Mouse (Mus musculus) CH12.LX (cell line): ENCODE results near the gene Slc30a6. TPM values are rescaled to one million over a fixed set of nuclear protein-coding genes. Genes with fewer than 3 reads are reported as not detected.

Source experiments
- DNase-seq: peaks from one replicate; pipeline ENCODE4 v3.0.0-alpha.2; 2013; ENCODE audit errors: extremely low read depth
- H3K27ac ChIP-seq: 2 replicates; pipeline ENCODE4 v1.5.1; 2012; ENCODE audit warnings: low read depth, mild to moderate bottlenecking, control low read depth, moderate library complexity; ENCODE audit not compliant: insufficient read depth
- H3K27me3 ChIP-seq: replicated peaks from 2 replicates; pipeline ENCODE3; 2012; ENCODE audit warnings: inconsistent platforms
- H3K36me3 ChIP-seq, 2 experiments: replicated peaks in 1 of 2; 2 replicates each; pipeline versions ENCODE3 to v1.6.1; 2012; ENCODE audit warnings: inconsistent platforms in 1 of 2, low read length in 1 of 2, mild to moderate bottlenecking in 1 of 2, mixed read lengths in 1 of 2, moderate library complexity in 1 of 2; ENCODE audit not compliant: control insufficient read depth in 1 of 2, insufficient read depth in 1 of 2
- H3K4me1 ChIP-seq, 2 experiments: 2 replicates each; pipeline ENCODE4 v1.6.1; 2012; ENCODE audit warnings: inconsistent platforms in 1 of 2, moderate library complexity in 1 of 2; ENCODE audit not compliant: insufficient read depth in 2 of 2, control insufficient read depth in 1 of 2
- H3K4me2 ChIP-seq: 2 replicates; pipeline ENCODE4 v1.6.1; 2012; ENCODE audit warnings: low read depth, mild to moderate bottlenecking, control low read depth; ENCODE audit not compliant: poor library complexity, insufficient read depth, severe bottlenecking
- H3K4me3 ChIP-seq, 3 experiments: fragments of 150-350 bp in 1 of 3; sonication (generic) in 1 of 3; replicated peaks in 1 of 3; 2 replicates each; pipeline versions ENCODE3 to v1.5.1; 2011 to 2012; ENCODE audit warnings: low read depth in 2 of 3, low read length in 2 of 3, mild to moderate bottlenecking in 2 of 3, moderate library complexity in 2 of 3, control low read depth in 1 of 3, improper control_type of control experiment in 1 of 3, inconsistent platforms in 1 of 3, mixed read lengths in 1 of 3; ENCODE audit not compliant: poor library complexity in 1 of 3
- H3K79me2 ChIP-seq: replicated peaks from 2 replicates; pipeline ENCODE4 v1.6.1; 2012; ENCODE audit warnings: mild to moderate bottlenecking, moderate library complexity; ENCODE audit not compliant: control insufficient read depth, poor library complexity, insufficient read depth, severe bottlenecking; ENCODE audit errors: extremely low read depth
- H3K9ac ChIP-seq: 2 replicates; pipeline ENCODE4 v1.6.1; 2012; ENCODE audit warnings: low read depth, mild to moderate bottlenecking, control low read depth, moderate library complexity; ENCODE audit not compliant: insufficient read depth
- H3K9me3 ChIP-seq: replicated peaks from 2 replicates; pipeline ENCODE3; 2012; ENCODE audit warnings: low read length, inconsistent platforms, mixed read lengths
- BHLHE40 ChIP-seq: IDR thresholded peaks from 2 replicates; pipeline ENCODE4 v1.6.1; 2011; ENCODE audit warnings: mild to moderate bottlenecking, low read depth, low read length, improper control_type of control experiment
- CHD2 ChIP-seq: IDR thresholded peaks from 2 replicates; pipeline ENCODE4 v1.6.1; 2011; ENCODE audit warnings: low read length, improper control_type of control experiment
- CTCF ChIP-seq, 2 experiments: IDR thresholded peaks in 1 of 2; conservative IDR thresholded peaks in 1 of 2; 2 replicates each; pipeline ENCODE4 v1.5.1; 2011 to 2012; ENCODE audit warnings: low read depth in 2 of 2, low read length in 2 of 2, improper control_type of control experiment in 1 of 2, inconsistent platforms in 1 of 2, mild to moderate bottlenecking in 1 of 2, moderate library complexity in 1 of 2
- E2F4 ChIP-seq: IDR thresholded peaks from 2 replicates; pipeline ENCODE4 v1.6.1; 2011; ENCODE audit warnings: low read depth, low read length, improper control_type of control experiment; ENCODE audit not compliant: insufficient replicate concordance
- ELF1 ChIP-seq: IDR thresholded peaks from 2 replicates; pipeline ENCODE4 v1.6.1; 2014; ENCODE audit warnings: low read depth, mild to moderate bottlenecking, inconsistent platforms, low read length, improper control_type of control experiment
- EP300 ChIP-seq: IDR thresholded peaks from 2 replicates; pipeline ENCODE4 v1.6.1; 2011; ENCODE audit warnings: low read length, improper control_type of control experiment
- ETS1 ChIP-seq: conservative IDR thresholded peaks from 2 replicates; pipeline ENCODE4 v1.6.1; 2012; ENCODE audit warnings: low read depth, mild to moderate bottlenecking, inconsistent platforms, low read length, improper control_type of control experiment, moderate library complexity
- GABPA ChIP-seq: IDR thresholded peaks from 2 replicates; pipeline ENCODE4 v1.6.1; 2012; ENCODE audit warnings: low read depth, low read length, improper control_type of control experiment, inconsistent platforms; ENCODE audit not compliant: insufficient replicate concordance
- HCFC1 ChIP-seq: IDR thresholded peaks from 2 replicates; pipeline ENCODE4 v1.6.1; 2012; ENCODE audit warnings: low read depth, mild to moderate bottlenecking, inconsistent platforms, low read length, improper control_type of control experiment
- JUN ChIP-seq: IDR thresholded peaks from 2 replicates; pipeline ENCODE4 v1.6.1; 2011; ENCODE audit warnings: low read depth, mild to moderate bottlenecking, low read length, improper control_type of control experiment, moderate library complexity; ENCODE audit not compliant: insufficient read depth
- JUND ChIP-seq: conservative IDR thresholded peaks from 2 replicates; pipeline ENCODE4 v1.6.1; 2011; ENCODE audit warnings: low read depth, low read length, improper control_type of control experiment
- KAT2A ChIP-seq: IDR thresholded peaks from 2 replicates; pipeline ENCODE4 v1.6.1; 2012; ENCODE audit warnings: low read length, improper control_type of control experiment, inconsistent platforms; ENCODE audit not compliant: insufficient replicate concordance
- MAZ ChIP-seq: IDR thresholded peaks from 2 replicates; pipeline ENCODE4 v1.6.1; 2012; ENCODE audit warnings: low read depth, mild to moderate bottlenecking, inconsistent platforms, low read length, improper control_type of control experiment, moderate library complexity
- MEF2A ChIP-seq: IDR thresholded peaks from 2 replicates; pipeline ENCODE4 v1.6.1; 2014; ENCODE audit warnings: low read depth, mild to moderate bottlenecking, inconsistent platforms, low read length, improper control_type of control experiment, borderline replicate concordance
- MXI1 ChIP-seq: IDR thresholded peaks from 2 replicates; pipeline ENCODE4 v1.6.1; 2011; ENCODE audit warnings: mild to moderate bottlenecking, low read depth, low read length, improper control_type of control experiment
- MYC ChIP-seq: IDR thresholded peaks from 2 replicates; pipeline ENCODE4 v1.6.1; 2011; ENCODE audit warnings: low read depth, mild to moderate bottlenecking, improper control_type of control experiment, low read length
- NELFE ChIP-seq: IDR thresholded peaks from 2 replicates; pipeline ENCODE4 v1.6.1; 2011; ENCODE audit warnings: low read depth, low read length, improper control_type of control experiment
- POLR2A ChIP-seq: IDR thresholded peaks from 2 replicates; pipeline ENCODE4 v1.6.1; 2011; ENCODE audit warnings: low read depth, mild to moderate bottlenecking, improper control_type of control experiment, low read length
- POLR2AphosphoS2 ChIP-seq: IDR thresholded peaks from 2 replicates; pipeline ENCODE4 v1.6.1; 2011; ENCODE audit warnings: low read depth, low read length, improper control_type of control experiment
- RAD21 ChIP-seq: IDR thresholded peaks from 2 replicates; pipeline ENCODE4 v1.6.1; 2011; ENCODE audit warnings: low read depth, mild to moderate bottlenecking, low read length, improper control_type of control experiment, moderate library complexity
- RCOR1 ChIP-seq: conservative IDR thresholded peaks from 2 replicates; pipeline ENCODE4 v1.6.1; 2012; ENCODE audit warnings: low read depth, mild to moderate bottlenecking, inconsistent platforms, low read length, improper control_type of control experiment
- SMC3 ChIP-seq: IDR thresholded peaks from 2 replicates; pipeline ENCODE4 v1.6.1; 2011; ENCODE audit warnings: low read depth, low read length, improper control_type of control experiment
- TBP ChIP-seq: conservative IDR thresholded peaks from 2 replicates; pipeline ENCODE4 v1.6.1; 2011; ENCODE audit warnings: low read depth, low read length, improper control_type of control experiment
- UBTF ChIP-seq: IDR thresholded peaks from 2 replicates; pipeline ENCODE4 v1.6.1; 2012; ENCODE audit warnings: low read depth, mild to moderate bottlenecking, inconsistent platforms, low read length, improper control_type of control experiment, moderate library complexity
- USF1 ChIP-seq: IDR thresholded peaks from 2 replicates; pipeline ENCODE4 v1.6.1; 2014; ENCODE audit warnings: low read depth, mild to moderate bottlenecking, inconsistent platforms, low read length, improper control_type of control experiment
- ZC3H11A ChIP-seq: IDR thresholded peaks from 2 replicates; pipeline ENCODE4 v1.6.1; 2012; ENCODE audit warnings: low read depth, mild to moderate bottlenecking, inconsistent platforms, low read length, improper control_type of control experiment
- ZKSCAN1 ChIP-seq: IDR thresholded peaks from 2 replicates; pipeline ENCODE4 v1.6.1; 2012; ENCODE audit warnings: low read depth, inconsistent platforms, low read length, improper control_type of control experiment, borderline replicate concordance
- ZMIZ1 ChIP-seq: IDR thresholded peaks from 2 replicates; pipeline ENCODE4 v1.6.1; 2012; ENCODE audit warnings: low read depth, mild to moderate bottlenecking, inconsistent platforms, low read length, improper control_type of control experiment
- ZNF384 ChIP-seq: IDR thresholded peaks from 2 replicates; pipeline ENCODE4 v1.6.1; 2012; ENCODE audit warnings: low read depth, low read length, improper control_type of control experiment, inconsistent platforms
- dilution Hi-C: fragments of 300-500 bp; cut with MboI; formaldehyde crosslinking; loops from 2 replicates; pipeline ENCODE4 v1.14.3; 2020; ENCODE audit warnings: low sequenced_read_pairs; ENCODE audit not compliant: extremely low pct_unique_long_range_greater_than_20kb, extremely low pct_ligation_motif_present
- in situ Hi-C: fragments of 300-500 bp; cut with MboI; formaldehyde crosslinking; loops from 3 replicates; pipeline ENCODE4 v1.14.3; 2019; ENCODE audit warnings: low sequenced_read_pairs, low pct_ligation_motif_present, low pct_unique_long_range_greater_than_20kb, mixed read lengths
- polyA plus RNA-seq: library from polyadenylated mRNA; unstranded; fragments of >175 nt; gene quantifications from 2 replicates; pipeline ENCODE4 v1.2.1, GENCODE M21; 2012; ENCODE audit warnings: low read depth; ENCODE audit not compliant: insufficient read length
- total RNA-seq, 2 experiments: library from RNA; depleted of rRNA; stranded (reverse); fragments of 300-350 nt in 1 of 2; fragments of >200 nt in 1 of 2; gene quantifications; 2 replicates each; pipeline ENCODE4 v1.2.3; 2012 to 2014

Gene Slc30a6
- total and polyA plus RNA-seq, 3 experiments = 16.8 to 27.2 (median 19.7) TPM

DNA sequence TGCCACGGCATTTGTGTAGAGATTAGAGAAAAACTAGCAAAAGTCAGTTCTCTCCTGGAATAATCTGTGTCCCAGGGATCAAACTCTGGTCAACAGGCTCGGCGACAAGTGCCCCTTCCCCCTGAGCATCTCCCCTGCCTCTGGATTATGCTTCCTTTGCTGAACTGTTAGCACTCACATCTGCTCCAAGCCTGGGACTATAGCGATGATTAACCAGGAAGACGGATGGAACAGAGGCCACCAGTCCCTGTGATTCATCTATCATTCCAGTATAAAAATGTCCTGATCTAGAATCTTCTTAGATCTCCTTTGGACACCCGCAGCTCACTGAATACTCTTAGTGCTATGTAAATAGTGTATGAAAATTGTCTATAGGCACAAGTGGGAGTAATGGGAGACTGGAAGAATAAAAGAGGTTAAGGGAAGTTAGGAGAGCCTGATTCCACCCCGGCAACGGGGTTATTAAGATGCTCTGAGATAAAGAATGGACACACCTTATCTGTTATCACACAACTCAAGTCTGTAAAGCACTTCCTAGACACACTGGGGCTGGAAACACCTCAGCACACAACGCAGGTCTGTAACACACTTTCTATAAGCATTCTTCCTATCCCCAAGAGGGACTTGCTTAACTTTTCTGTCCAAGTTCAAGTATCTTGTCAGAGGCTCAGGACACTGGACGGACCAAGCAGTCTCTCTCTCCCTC lies 62.7 kb downstream of the Slc30a6 start:
- H3K4me3 ChIP-seq = peak overlapping the region; percentile 35 to 62 (median 55)
- dilution Hi-C loops = no loop called here
- H3K27ac ChIP-seq = no peak overlapping the region

DNA sequence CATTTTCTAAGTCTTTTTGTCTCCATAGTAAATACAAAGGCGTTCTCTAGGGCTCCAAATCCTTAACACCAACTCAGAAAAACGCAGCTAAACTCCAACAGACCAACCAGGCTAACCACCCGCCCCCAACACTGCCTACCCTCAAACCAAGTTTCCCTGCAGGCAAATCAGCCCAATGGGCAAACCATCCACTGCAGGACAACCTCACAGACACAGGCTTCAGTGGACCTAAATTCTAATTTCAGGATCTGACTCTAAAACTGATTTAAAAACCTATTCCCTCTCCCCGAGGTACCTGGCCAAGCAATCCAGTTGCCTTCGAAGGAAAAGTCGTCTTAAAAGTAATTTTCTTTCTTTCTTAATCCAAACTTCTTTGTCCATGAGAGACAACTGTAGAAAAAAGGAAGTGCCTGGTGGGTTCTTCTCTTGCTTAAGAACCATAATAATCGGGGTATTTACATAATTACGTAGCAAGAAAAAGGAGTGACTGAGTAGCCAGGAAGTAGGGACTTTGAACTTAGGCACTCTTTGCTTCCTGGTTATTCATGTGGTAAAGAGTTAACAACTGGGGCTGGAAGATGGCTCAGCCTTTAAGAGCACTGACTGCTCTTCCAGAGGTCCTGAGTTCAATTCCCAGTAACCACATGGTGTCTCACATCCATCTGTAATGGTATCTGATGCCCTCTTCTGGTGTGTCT lies 63.5 kb downstream of the Slc30a6 start, which contains the start of gene Nlrc4:
Nlrc4 (minus strand) TSS at position 432 of the 698 bp plus-strand sequence.
- peak within 1 kb of the TSS; percentile 35 to 62 (median 55) for H3K4me3 ChIP-seq
- H3K36me3 ChIP-seq = peaks cover 0 to 13% of the 10 kb centered on the region in 2 experiments
- H3K79me2 ChIP-seq = no peaks in the 10 kb centered on the region
- H3K4me1 ChIP-seq = peaks cover 2 to 25% of the 10 kb centered on the region in 2 experiments; a peak in 3 of 4 replicates
- peaks cover 2% of the 10 kb centered on the region for H3K9me3 ChIP-seq
- no peak for TF ChIP-seq GABPA
- TF ChIP-seq E2F4 = no peak
- TF ChIP-seq JUN = no peak
- TF ChIP-seq ELF1 = peak; percentile 75
- TF ChIP-seq RAD21 = peak; percentile 6
- no peak for TF ChIP-seq ETS1
- TF ChIP-seq BHLHE40 = no peak
- peak in 1 of 2 experiments; percentile 42; a peak in 2 of 4 replicates for TF ChIP-seq CTCF (conservative IDR thresholded peaks at IDR 0.05 in 1 of 2, IDR thresholded peaks at IDR 0.05 in 1 of 2; ENCODE audit: low read depth in 2 of 2, low read length in 2 of 2)
- TF ChIP-seq ZKSCAN1 = no peak
- TF ChIP-seq UBTF = no peak
- TF ChIP-seq SMC3 = no peak
- TF ChIP-seq USF1 = no peak
- TF ChIP-seq MXI1 = no peak
- TF ChIP-seq MYC = no peak
- no peak for TF ChIP-seq POLR2A
- no peak for TF ChIP-seq ZC3H11A
- no peak for TF ChIP-seq MEF2A
- no peak for TF ChIP-seq JUND
- TF ChIP-seq NELFE = no peak
- no peak for TF ChIP-seq POLR2AphosphoS2
- peak; percentile 88 for TF ChIP-seq TBP
- TF ChIP-seq CHD2 = no peak
- peak within 1 kb of the TSS; percentile 60 for H3K4me2 ChIP-seq
- H3K9ac ChIP-seq = peak within 1 kb of the TSS; percentile 7; the same call in 1 of the 2 replicates
- H3K27me3 ChIP-seq = no peaks in the 10 kb centered on the region
- peak; percentile 71 for DNase-seq
- in situ Hi-C loops = no loop called here
- dilution Hi-C loops = no loop called here
- no peak within 1 kb of the TSS for H3K27ac ChIP-seq

More for the DNA sequence above, 62.7 kb downstream of the Slc30a6 start:
- H3K36me3 ChIP-seq = peaks cover 0 to 13% of the 10 kb centered on the region in 2 experiments
- peaks cover 2% of the 10 kb centered on the region for H3K9me3 ChIP-seq
- H3K4me1 ChIP-seq = peaks cover 2 to 25% of the 10 kb centered on the region in 2 experiments; a peak in 3 of 4 replicates
- no peaks in the 10 kb centered on the region for H3K79me2 ChIP-seq
- TF ChIP-seq MYC (no peak), TBP (no peak), USF1 (no peak), POLR2AphosphoS2 (no peak), POLR2A (no peak), GABPA (no peak), CHD2 (no peak), NELFE (no peak), RAD21 (no peak), RCOR1 (no peak), ZNF384 (no peak), CTCF (conservative IDR thresholded peaks at IDR 0.05 in 1 of 2, IDR thresholded peaks at IDR 0.05 in 1 of 2; ENCODE audit: low read depth in 2 of 2, low read length in 2 of 2) (no peak), KAT2A (no peak), BHLHE40 (no peak), ZMIZ1 (no peak), MAZ (no peak), HCFC1 (no peak), UBTF (no peak), EP300 (no peak), JUND (no peak)
- in situ Hi-C loops = no loop called here
- no peaks in the 10 kb centered on the region for H3K27me3 ChIP-seq
- peak overlapping the region; percentile 60 for H3K4me2 ChIP-seq
- no peak for DNase-seq
- peak overlapping the region; percentile 7; the same call in 1 of the 2 replicates for H3K9ac ChIP-seq
